Comparison of ENCODE assay signal across 19 mouse cellular contexts in genomic region chr4:35052174-35052942, GRCm38 (mm10).
A peak's percentile ranks its signal among the peaks of the same experiment; 100 is the strongest.
DNase-seq lines count a peak whose midpoint lies in the region; ATAC-seq and TF ChIP-seq lines count a peak whose summit lies in the region.
"Had no signal": no experiment of that assay in that cellular context is flagged by ENCODE, and none has a peak within 500 bp of the region (broad histone marks: within the 10 kb centered on the region; RNA-seq: fewer than 3 reads in every experiment).

No protein-coding gene starts in this region.

- no peak overlapping the region for H3K27ac ChIP-seq in liver, adult 2 months (replicated peaks; ENCODE audit: insufficient read depth, low read depth, low read length)
- H3K27ac ChIP-seq in liver, embryonic 11.5 days (ENCODE audit: low read depth, low read length): no peak overlapping the region
- H3K27ac ChIP-seq in intestine, postnatal 0 days (ENCODE audit: low read depth, low read length): peak overlapping the region; percentile 73
- peak overlapping the region; percentile 49; the same call in 1 of the 2 replicates for H3K27ac ChIP-seq in neural tube, embryonic 15.5 days (replicated peaks)
- H3K27ac ChIP-seq in hindbrain, embryonic 14.5 days: no peak overlapping the region
- no peak overlapping the region for H3K27ac ChIP-seq in limb, embryonic 10.5 days
- H3K27ac ChIP-seq: hindbrain, embryonic 15.5 days; limb, embryonic 15.5 days had no signal

- TF ChIP-seq CTCF in liver, adult 2 months (IDR thresholded peaks at IDR 0.05; ENCODE audit: low read depth, low read length): no peak
- TF ChIP-seq CTCF in intestine, postnatal 0 days (IDR thresholded peaks at IDR 0.05; ENCODE audit: low read depth): no peak

- no peak overlapping the region for H3K4me2 ChIP-seq in liver, embryonic 11.5 days
- H3K4me2 ChIP-seq in intestine, postnatal 0 days (replicated peaks; ENCODE audit: low read depth): peak overlapping the region; percentile 33
- H3K4me2 ChIP-seq in neural tube, embryonic 15.5 days: no peak overlapping the region
- no peak overlapping the region for H3K4me2 ChIP-seq in hindbrain, embryonic 14.5 days (replicated peaks)
- H3K4me2 ChIP-seq: heart, embryonic 11.5 days; hindbrain, embryonic 15.5 days; limb, embryonic 15.5 days had no signal

- H3K36me3 ChIP-seq in liver, adult 2 months (ENCODE audit: control insufficient read depth, insufficient read depth, low read length): no peaks in the 10 kb centered on the region
- no peaks in the 10 kb centered on the region for H3K36me3 ChIP-seq in liver, embryonic 11.5 days (ENCODE audit: control insufficient read depth, insufficient read depth, low read length)
- H3K36me3 ChIP-seq in intestine, postnatal 0 days (ENCODE audit: control insufficient read depth, insufficient read depth): no peaks in the 10 kb centered on the region
- no peaks in the 10 kb centered on the region for H3K36me3 ChIP-seq in neural tube, embryonic 15.5 days
- H3K36me3 ChIP-seq in hindbrain, embryonic 14.5 days (replicated peaks; ENCODE audit: control insufficient read depth, insufficient read depth): no peaks in the 10 kb centered on the region
- H3K36me3 ChIP-seq in limb, embryonic 10.5 days: no peaks in the 10 kb centered on the region
- H3K36me3 ChIP-seq: hindbrain, embryonic 15.5 days; limb, embryonic 15.5 days had no signal

- H3K4me1 ChIP-seq in liver, adult 2 months (ENCODE audit: control insufficient read depth, insufficient read depth, low read length): peaks cover 16% of the 10 kb centered on the region
- H3K4me1 ChIP-seq in liver, embryonic 11.5 days (replicated peaks; ENCODE audit: control insufficient read depth, insufficient read depth, low read length): no peaks in the 10 kb centered on the region; the same call in 1 of the 2 replicates
- H3K4me1 ChIP-seq in intestine, postnatal 0 days (replicated peaks; ENCODE audit: control insufficient read depth, insufficient read depth, low read length): 0 out of 2 replicates have a peak, but pooled peaks cover 3% of the 10 kb centered on the region
- peaks cover 17% of the 10 kb centered on the region; the same call in 1 of the 2 replicates for H3K4me1 ChIP-seq in neural tube, embryonic 15.5 days
- H3K4me1 ChIP-seq in hindbrain, embryonic 14.5 days (replicated peaks; ENCODE audit: control insufficient read depth, insufficient read depth, low read length): no peaks in the 10 kb centered on the region
- H3K4me1 ChIP-seq in limb, embryonic 10.5 days: peaks cover 28% of the 10 kb centered on the region

- TF ChIP-seq POLR2A in liver, adult 2 months (IDR thresholded peaks at IDR 0.05; ENCODE audit: extremely low read depth, insufficient read depth, low read length): no peak

- ATAC-seq in liver, embryonic 11.5 days (replicated peaks; ENCODE audit: low FRiP score): no peak
- ATAC-seq in intestine, postnatal 0 days: peak; percentile 91
- peak; percentile 81; the same call in 1 of the 2 replicates for ATAC-seq in neural tube, embryonic 15.5 days (ENCODE audit: low FRiP score)
- no peak for ATAC-seq in hindbrain, embryonic 14.5 days (ENCODE audit: low FRiP score)
- ATAC-seq: forebrain, embryonic 14.5 days; midbrain, embryonic 16.5 days had no signal

- 61% methylated on average over 6 of the region's 6 CpGs for WGBS in liver, adult 2 months
- 58% methylated on average over 6 of the region's 6 CpGs for WGBS in liver, embryonic 11.5 days
- 30% methylated on average over 6 of the region's 6 CpGs for WGBS in intestine, postnatal 0 days
- 39% methylated on average over 6 of the region's 6 CpGs for WGBS in neural tube, embryonic 15.5 days
- 82% methylated on average over 6 of the region's 6 CpGs for WGBS in hindbrain, embryonic 14.5 days
- WGBS in limb, embryonic 10.5 days: 46% methylated on average over 6 of the region's 6 CpGs

- H3K79me2 ChIP-seq in liver, adult 2 months (ENCODE audit: control insufficient read depth, insufficient read depth, low read length): peaks cover 8% of the 10 kb centered on the region; the same call in 1 of the 2 replicates

- no peak overlapping the region for H3K9ac ChIP-seq in liver, adult 2 months (ENCODE audit: low read depth, low read length)
- no peak overlapping the region for H3K9ac ChIP-seq in liver, embryonic 11.5 days (ENCODE audit: low read depth, low read length)
- no peak overlapping the region for H3K9ac ChIP-seq in intestine, postnatal 0 days (ENCODE audit: low read depth, low read length)
- H3K9ac ChIP-seq in neural tube, embryonic 15.5 days (replicated peaks): no peak overlapping the region
- H3K9ac ChIP-seq in hindbrain, embryonic 14.5 days: no peak overlapping the region
- H3K9ac ChIP-seq: hindbrain, embryonic 15.5 days; limb, embryonic 15.5 days had no signal

- H3K27me3 ChIP-seq in liver, adult 2 months (ENCODE audit: control insufficient read depth, insufficient read depth, low read length): no peaks in the 10 kb centered on the region
- no peaks in the 10 kb centered on the region for H3K27me3 ChIP-seq in liver, embryonic 11.5 days (replicated peaks; ENCODE audit: control insufficient read depth, insufficient read depth, low read length)
- H3K27me3 ChIP-seq in intestine, postnatal 0 days (replicated peaks; ENCODE audit: control insufficient read depth, insufficient read depth, low read length): no peaks in the 10 kb centered on the region
- no peaks in the 10 kb centered on the region for H3K27me3 ChIP-seq in neural tube, embryonic 15.5 days (replicated peaks)
- no peaks in the 10 kb centered on the region for H3K27me3 ChIP-seq in hindbrain, embryonic 14.5 days (ENCODE audit: control insufficient read depth, insufficient read depth, low read length)
- no peaks in the 10 kb centered on the region for H3K27me3 ChIP-seq in limb, embryonic 10.5 days (ENCODE audit: low read depth, poor library complexity, severe bottlenecking)
- H3K27me3 ChIP-seq: hindbrain, embryonic 15.5 days; limb, embryonic 15.5 days had no signal

- DNase-seq in liver, adult 2 months (ENCODE audit: extremely low read depth, low read depth, low spot score): peak; percentile 34
- no peak for DNase-seq in liver, embryonic 11.5 days (ENCODE audit: low spot score)
- DNase-seq in kidney, postnatal 10 days: peak; percentile 23
- DNase-seq in hindbrain, embryonic 14.5 days (ENCODE audit: low spot score): no peak
- DNase-seq in adrenal gland, adult 8-10 months: no peak
- no peak for DNase-seq in limb, embryonic 10.5 days (ENCODE audit: low spot score)
- DNase-seq: adrenal gland, adult 2 months; cerebellum, adult 11 months; cerebellum, postnatal 36 days; gastrocnemius, postnatal 36 days; thymus, adult 18-20 months had no signal

- 0 out of 2 replicates have a peak, but pooled peaks cover 3% of the 10 kb centered on the region for H3K9me3 ChIP-seq in liver, embryonic 11.5 days (ENCODE audit: control insufficient read depth, low read length)
- no peaks in the 10 kb centered on the region for H3K9me3 ChIP-seq in intestine, postnatal 0 days (ENCODE audit: control insufficient read depth)
- no peaks in the 10 kb centered on the region for H3K9me3 ChIP-seq in neural tube, embryonic 15.5 days (replicated peaks)
- no peaks in the 10 kb centered on the region for H3K9me3 ChIP-seq in hindbrain, embryonic 14.5 days (ENCODE audit: control insufficient read depth, low read length)
- H3K9me3 ChIP-seq in limb, embryonic 10.5 days (replicated peaks): no peaks in the 10 kb centered on the region
- H3K9me3 ChIP-seq: hindbrain, embryonic 15.5 days; limb, embryonic 15.5 days had no signal

- no peak overlapping the region for H3K4me3 ChIP-seq in liver, adult 2 months (ENCODE audit: insufficient read depth, low read depth, low read length)
- no peak overlapping the region for H3K4me3 ChIP-seq in liver, embryonic 11.5 days (ENCODE audit: low read depth, low read length)
- H3K4me3 ChIP-seq in intestine, postnatal 0 days (ENCODE audit: low read depth, low read length): no peak overlapping the region
- no peak overlapping the region for H3K4me3 ChIP-seq in neural tube, embryonic 15.5 days (replicated peaks)
- no peak overlapping the region for H3K4me3 ChIP-seq in hindbrain, embryonic 14.5 days (replicated peaks; ENCODE audit: low read length)
- no peak overlapping the region for H3K4me3 ChIP-seq in limb, embryonic 10.5 days
- H3K4me3 ChIP-seq: erythroblast, embryonic 14.5 days; hindbrain, embryonic 15.5 days; limb, embryonic 15.5 days had no signal

Comparison
In these comparisons a context has a peak if more than half of its experiments do, and no peak if none do; other contexts are left out.
1. DNase-seq: peak in liver, adult 2 months (single experiment) and kidney, postnatal 10 days (single experiment); none in liver, embryonic 11.5 days (single experiment), hindbrain, embryonic 14.5 days (single experiment), adrenal gland, adult 8-10 months (single experiment) and limb, embryonic 10.5 days (single experiment).
2. H3K27ac ChIP-seq: peak in intestine, postnatal 0 days (single experiment) and neural tube, embryonic 15.5 days (single experiment); none in liver, adult 2 months (single experiment), liver, embryonic 11.5 days (single experiment), hindbrain, embryonic 14.5 days (single experiment) and limb, embryonic 10.5 days (single experiment).
3. ATAC-seq: peak in intestine, postnatal 0 days (single experiment) and neural tube, embryonic 15.5 days (single experiment); none in liver, embryonic 11.5 days (single experiment) and hindbrain, embryonic 14.5 days (single experiment).